Mouse (Mus musculus) liver, postnatal 0 days (tissue): ENCODE data around the gene Avp.

Source experiments
- CTCF ChIP-seq: sonication (generic); IDR thresholded peaks from 2 replicates; pipeline ENCODE4 v1.5.1; 2016; ENCODE audit warnings: antibody characterized with exemption, low read depth
- EP300 ChIP-seq: IDR thresholded peaks from 2 replicates; pipeline ENCODE4 v1.6.1; 2016; ENCODE audit warnings: antibody characterized with exemption, low read depth, mild to moderate bottlenecking

DNA sequence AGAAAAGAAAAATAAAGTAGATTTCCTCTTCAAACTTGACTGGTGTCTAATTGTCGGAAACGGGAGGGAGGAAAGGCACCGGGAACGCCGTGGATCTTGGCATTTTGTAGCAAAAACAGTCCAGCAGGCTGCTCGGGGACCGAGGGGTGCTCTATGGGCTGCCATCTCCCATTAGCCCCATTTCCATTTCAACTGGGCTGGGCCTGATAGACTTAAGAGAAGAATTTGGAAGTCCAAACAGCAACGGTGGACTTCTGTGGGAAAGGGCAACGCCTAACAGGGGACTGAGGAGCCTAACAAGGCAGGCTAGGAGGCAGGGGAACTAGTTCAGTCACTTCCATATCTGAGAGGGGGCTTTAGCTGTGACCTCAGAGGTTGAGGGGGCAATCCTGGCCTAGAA lies 5.3 kb downstream of the Avp start:
- TF ChIP-seq CTCF = no peak
- no peak for TF ChIP-seq EP300
